Mouse (Mus musculus) erythroblast, embryonic 14.5 days (primary cell): ENCODE measurements around the gene Cd79a.
A peak's percentile ranks its signal among the peaks of the same experiment; 100 is the strongest.

Experiments used
- GATA1 ChIP-seq: IDR thresholded peaks from 2 replicates; pipeline ENCODE4 v1.6.1; 2012; ENCODE audit warnings: low read length, inconsistent platforms, mixed read lengths
- TAL1 ChIP-seq: IDR thresholded peaks from 3 replicates; pipeline ENCODE4 v1.6.1; 2012; ENCODE audit warnings: low read length, inconsistent platforms, mixed read lengths

DNA sequence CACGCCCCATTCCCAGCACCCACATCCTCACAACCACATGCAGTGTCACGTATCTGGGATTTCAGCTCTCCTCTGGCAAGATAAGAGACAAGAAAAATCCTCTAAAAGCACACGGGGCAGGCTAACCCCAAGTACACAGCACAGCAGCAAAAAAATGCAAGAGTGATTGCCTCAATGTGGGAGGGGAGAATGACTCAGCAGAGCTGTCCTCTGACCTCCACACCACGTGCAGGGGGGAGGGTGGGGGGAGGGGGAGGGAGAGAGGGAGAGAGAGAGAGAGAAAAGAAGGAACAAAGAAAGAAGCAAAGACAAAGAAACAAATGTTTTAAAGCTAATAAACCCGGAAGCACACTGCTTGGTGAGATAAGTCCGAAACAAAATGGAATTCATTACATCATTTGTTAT, 46.3 kb upstream of the Cd79a start:
- TF ChIP-seq GATA1 = peak; percentile 66
- no peak for TF ChIP-seq TAL1
